Mouse (Mus musculus) embryonic facial prominence, embryonic 11.5 days (tissue): ENCODE results near the gene Duox1. TPM values are rescaled to one million over a fixed set of nuclear protein-coding genes. Genes with fewer than 3 reads are reported as not detected.

Experiments
- ATAC-seq: fragments of 200-750 bp; cut with Nextera tagmentation; replicated peaks from 2 replicates; pipeline ENCODE4 v1.8.0; 2017; ENCODE audit warnings: low read depth; ENCODE audit not compliant: insufficient number of reproducible peaks, low FRiP score, low TSS enrichment
- DNase-seq: peaks from one replicate; pipeline ENCODE4 v3.0.0-alpha.2; 2015; ENCODE audit warnings: low spot score
- H3K27ac ChIP-seq: fragments of 300-500 bp; sonication (generic); replicated peaks from 2 replicates; pipeline ENCODE4 v1.5.1; 2014; ENCODE audit warnings: mild to moderate bottlenecking, low read depth, low read length, control low read depth
- H3K27me3 ChIP-seq: fragments of 300-500 bp; sonication (generic); 2 replicates; pipeline ENCODE4 v1.6.1; 2014; ENCODE audit warnings: mild to moderate bottlenecking, low read length, moderate library complexity, mixed read lengths; ENCODE audit not compliant: control insufficient read depth, insufficient read depth
- H3K36me3 ChIP-seq: fragments of 300-500 bp; sonication (generic); replicated peaks from 2 replicates; pipeline ENCODE4 v1.6.1; 2014; ENCODE audit warnings: low read depth, mild to moderate bottlenecking, low read length, moderate library complexity, mixed read lengths; ENCODE audit not compliant: control insufficient read depth, insufficient read depth
- H3K4me1 ChIP-seq: fragments of 300-500 bp; sonication (generic); 2 replicates; pipeline ENCODE4 v1.6.1; 2014; ENCODE audit warnings: low read length, mixed read lengths; ENCODE audit not compliant: control insufficient read depth, insufficient read depth
- H3K4me2 ChIP-seq: fragments of 300-500 bp; sonication (generic); 2 replicates; pipeline ENCODE4 v1.6.1; 2014; ENCODE audit warnings: low read depth, mild to moderate bottlenecking, control low read depth, low read length, moderate library complexity
- H3K4me3 ChIP-seq: fragments of 300-500 bp; sonication (generic); 2 replicates; pipeline ENCODE4 v1.5.1; 2014; ENCODE audit warnings: low read depth, low read length, control low read depth
- H3K9ac ChIP-seq: fragments of 300-500 bp; sonication (generic); replicated peaks from 2 replicates; pipeline ENCODE4 v1.6.1; 2014; ENCODE audit warnings: mild to moderate bottlenecking, control low read depth, low read length
- H3K9me3 ChIP-seq: fragments of 300-500 bp; sonication (generic); replicated peaks from 2 replicates; pipeline ENCODE4 v1.6.1; 2016; ENCODE audit warnings: mild to moderate bottlenecking, low read length, inconsistent platforms, mixed read lengths; ENCODE audit not compliant: control insufficient read depth
- WGBS: fragments of 180-500 bp; shearing (Covaris S2); extraction: QIAGEN DNeasy Blood & Tissue Kit; methylation state at CpG from one replicate; pipeline ENCODE4 v1.1.7; 2014; 5-methylcytosine and 5-hydroxymethylcytosine counted together
- polyA plus RNA-seq: library from polyadenylated mRNA; unstranded; fragments of >200 nt; fragmentation: Nextera tagmentation; extraction: Ambion mirVana; gene quantifications from 2 replicates; pipeline ENCODE4 v1.2.1, GENCODE M21; 2014

Duox1 gene
- polyA plus RNA-seq, 1 experiment from 2014 or later = 0.06 TPM

GRCm38 (mm10) chr2:122302574-122303241 is 12.8 kb upstream of the Duox1 start:
- Histone ChIP-seq H3K27ac (no peak overlapping the region), H3K4me2 (no peak overlapping the region), H3K4me1 (peaks cover 2% of the 10 kb centered on the region; the same call in 1 of the 2 replicates), H3K4me3 (no peak overlapping the region), H3K36me3 (no peaks in the 10 kb centered on the region), H3K9me3 (no peaks in the 10 kb centered on the region), H3K27me3 (peaks cover 56% of the 10 kb centered on the region), H3K9ac (no peak overlapping the region)
- ATAC-seq (no peak), DNase-seq (peak; percentile 84)
- 10% methylated on average over 9 of the region's 9 CpGs for WGBS

GRCm38 (mm10) chr2:122304544-122304943 is 10.9 kb upstream of the Duox1 start:
- ATAC-seq = no peak
- Histone ChIP-seq H3K27ac (no peak overlapping the region), H3K9me3 (no peaks in the 10 kb centered on the region), H3K4me2 (no peak overlapping the region), H3K9ac (no peak overlapping the region), H3K4me1 (no peaks in the 10 kb centered on the region; the same call in 1 of the 2 replicates), H3K36me3 (no peaks in the 10 kb centered on the region), H3K27me3 (peaks cover 39% of the 10 kb centered on the region), H3K4me3 (no peak overlapping the region)
- DNase-seq = no peak
- WGBS = 82% methylated on average over 6 of the region's 6 CpGs

- ATAC-seq (no peak), DNase-seq (no peak)
- Histone ChIP-seq H3K27me3 (peaks cover 31% of the 10 kb centered on the region), H3K4me3 (no peak overlapping the region), H3K27ac (no peak overlapping the region), H3K9me3 (no peaks in the 10 kb centered on the region), H3K36me3 (no peaks in the 10 kb centered on the region), H3K4me2 (no peak overlapping the region), H3K4me1 (no peaks in the 10 kb centered on the region; the same call in 1 of the 2 replicates), H3K9ac (no peak overlapping the region)
- WGBS = 86% methylated on average over 16 of the region's 16 CpGs
Measured at GRCm38 (mm10) chr2:122305097-122305892, 10.2 kb upstream of the Duox1 start.

- Histone ChIP-seq H3K27me3 (peaks cover 25% of the 10 kb centered on the region), H3K4me3 (no peak overlapping the region), H3K4me2 (no peak overlapping the region), H3K4me1 (no peaks in the 10 kb centered on the region; the same call in 1 of the 2 replicates), H3K36me3 (no peaks in the 10 kb centered on the region), H3K9ac (no peak overlapping the region), H3K9me3 (no peaks in the 10 kb centered on the region), H3K27ac (no peak overlapping the region)
- 66% methylated on average over 4 of the region's 4 CpGs for WGBS
- DNase-seq (no peak), ATAC-seq (no peak)
Measured at GRCm38 (mm10) chr2:122306184-122306583, 9.3 kb upstream of the Duox1 start.

- 56% methylated on average over 3 of the region's 3 CpGs for WGBS
- ATAC-seq = no peak
- H3K4me3 ChIP-seq = no peak overlapping the region
- H3K27ac ChIP-seq = no peak overlapping the region
- no peak overlapping the region for H3K9ac ChIP-seq
- no peaks in the 10 kb centered on the region for H3K4me1 ChIP-seq
- no peaks in the 10 kb centered on the region for H3K9me3 ChIP-seq
- H3K4me2 ChIP-seq = no peak overlapping the region
- DNase-seq = no peak
- no peaks in the 10 kb centered on the region for H3K36me3 ChIP-seq
- peaks cover 20% of the 10 kb centered on the region for H3K27me3 ChIP-seq
Measured at GRCm38 (mm10) chr2:122309647-122310046, 5.8 kb upstream of the Duox1 start.

- no peaks in the 10 kb centered on the region for H3K4me1 ChIP-seq
- H3K27me3 ChIP-seq = peaks cover 20% of the 10 kb centered on the region
- ATAC-seq = no peak
- WGBS = 45% methylated on average over 2 of the region's 2 CpGs
- no peak overlapping the region for H3K9ac ChIP-seq
- H3K4me3 ChIP-seq = no peak overlapping the region
- no peak for DNase-seq
- no peaks in the 10 kb centered on the region for H3K9me3 ChIP-seq
- no peak overlapping the region for H3K4me2 ChIP-seq
- H3K27ac ChIP-seq = no peak overlapping the region
- H3K36me3 ChIP-seq = no peaks in the 10 kb centered on the region
Measured at GRCm38 (mm10) chr2:122311561-122311960, 3.9 kb upstream of the Duox1 start.

- no peak overlapping the region for H3K9ac ChIP-seq
- no peak overlapping the region for H3K27ac ChIP-seq
- no peaks in the 10 kb centered on the region for H3K4me1 ChIP-seq
- DNase-seq (peak; percentile 87), ATAC-seq (peak; percentile 51; the same call in 1 of the 2 replicates)
- H3K4me2 ChIP-seq = peak overlapping the region; percentile 16; the same call in 1 of the 2 replicates
- WGBS = 5% methylated on average over 27 of the region's 27 CpGs
- H3K27me3 ChIP-seq = peaks cover 20% of the 10 kb centered on the region
- no peaks in the 10 kb centered on the region for H3K36me3 ChIP-seq
- H3K4me3 ChIP-seq = no peak overlapping the region
- H3K9me3 ChIP-seq = no peaks in the 10 kb centered on the region
Measured at GRCm38 (mm10) chr2:122312722-122313417, 2.6 kb upstream of the Duox1 start.
